Mouse (Mus musculus) 3T3-L1 (cell line): ENCODE data around the gene Eif4a1.

Source experiments
- DNase-seq: peaks from one replicate; pipeline ENCODE4 v3.0.0-alpha.2; 2015; ENCODE audit warnings: low read depth, low spot score

Gene Eif4a1

GRCm38 (mm10) chr11:69699595-69699994, 27.4 kb upstream of the Eif4a1 start:
- DNase-seq = no peak

GRCm38 (mm10) chr11:69698574-69698973, 26.4 kb upstream of the Eif4a1 start:
- DNase-seq = no peak

GRCm38 (mm10) chr11:69697396-69697795, 25.2 kb upstream of the Eif4a1 start:
- DNase-seq = no peak

- peak; percentile 68 for DNase-seq
These were observed 23.3 kb upstream of the Eif4a1 start, which contains the start of the genes Tnfsf12 and Tnfsfm13 for GRCm38 (mm10) chr11:69695361-69696181. Tnfsf12 (minus strand) TSS chr11:69695849. Tnfsfm13 (minus strand) TSS chr11:69696098.

GRCm38 (mm10) chr11:69695046-69695360, 22.8 kb upstream of the Eif4a1 start:
- DNase-seq = no peak

GRCm38 (mm10) chr11:69693421-69693965, 21.3 kb upstream of the Eif4a1 start:
- DNase-seq = no peak

GRCm38 (mm10) chr11:69692863-69693262, 20.6 kb upstream of the Eif4a1 start:
- DNase-seq = no peak

GRCm38 (mm10) chr11:69692196-69692811, 20.1 kb upstream of the Eif4a1 start:
- DNase-seq = no peak

- DNase-seq = no peak
These were observed 17.7 kb upstream of the Eif4a1 start for GRCm38 (mm10) chr11:69689891-69690290.

- no peak for DNase-seq
These were observed 14.8 kb upstream of the Eif4a1 start for GRCm38 (mm10) chr11:69687061-69687460.

GRCm38 (mm10) chr11:69686377-69686776, 14.2 kb upstream of the Eif4a1 start:
- peak; percentile 59 for DNase-seq

- peak; percentile 80 for DNase-seq
These were observed 13.4 kb upstream of the Eif4a1 start, which contains the start of gene Tnfsf13 for GRCm38 (mm10) chr11:69685526-69686148. Tnfsf13 (minus strand) TSS chr11:69685784.

- no peak for DNase-seq
These were observed 12.7 kb upstream of the Eif4a1 start for GRCm38 (mm10) chr11:69684936-69685335.

GRCm38 (mm10) chr11:69684128-69684745, 12.0 kb upstream of the Eif4a1 start:
- no peak for DNase-seq

GRCm38 (mm10) chr11:69683576-69683975, 11.4 kb upstream of the Eif4a1 start:
- no peak for DNase-seq

GRCm38 (mm10) chr11:69682840-69683533, 10.8 kb upstream of the Eif4a1 start:
- peak; percentile 93 for DNase-seq

GRCm38 (mm10) chr11:69682209-69682839, 10.1 kb upstream of the Eif4a1 start:
- no peak for DNase-seq

- peak; percentile 92 for DNase-seq
These were observed 9.3 kb upstream of the Eif4a1 start, which contains the start of gene Senp3 for GRCm38 (mm10) chr11:69681314-69682208. Senp3 (minus strand) TSS chr11:69682084.

GRCm38 (mm10) chr11:69680136-69680855, 8.1 kb upstream of the Eif4a1 start:
- DNase-seq = no peak
